15 mouse cellular contexts compared by ENCODE assay signal in genomic region chr7:34988488-34988887, GRCm38 (mm10).
DNase-seq lines count a peak whose midpoint lies in the region; ATAC-seq and TF ChIP-seq lines count a peak whose summit lies in the region.
"Had no signal": no experiment of that assay in that cellular context is flagged by ENCODE, and none has a peak within 500 bp of the region (broad histone marks: within the 10 kb centered on the region; RNA-seq: fewer than 3 reads in every experiment).

No protein-coding gene starts in this region.

- peaks cover 6% of the 10 kb centered on the region; the same call in 1 of the 2 replicates for H3K4me1 ChIP-seq in forebrain, embryonic 16.5 days (replicated peaks; ENCODE audit: control insufficient read depth, insufficient read depth, low read length)
- H3K4me1 ChIP-seq in forebrain, embryonic 10.5 days = peaks cover 35% of the 10 kb centered on the region
- H3K4me1 ChIP-seq in liver, embryonic 15.5 days (replicated peaks) = peaks cover 60% of the 10 kb centered on the region
- H3K4me1 ChIP-seq in liver, embryonic 11.5 days (replicated peaks; ENCODE audit: control insufficient read depth, insufficient read depth, low read length) = peaks cover 22% of the 10 kb centered on the region
- H3K4me1 ChIP-seq in hindbrain, embryonic 16.5 days (ENCODE audit: control insufficient read depth, insufficient read depth, low read depth, low read length) = peaks cover 11% of the 10 kb centered on the region
- H3K4me1 ChIP-seq: lung, embryonic 15.5 days; stomach, embryonic 15.5 days had no signal

- H3K4me2 ChIP-seq in forebrain, embryonic 16.5 days (ENCODE audit: low read length) = no peak overlapping the region
- no peak overlapping the region for H3K4me2 ChIP-seq in liver, embryonic 15.5 days
- no peak overlapping the region for H3K4me2 ChIP-seq in liver, embryonic 11.5 days
- no peak overlapping the region for H3K4me2 ChIP-seq in hindbrain, embryonic 16.5 days (ENCODE audit: low read length)
- no peak overlapping the region for H3K4me2 ChIP-seq in myocyte (ENCODE audit: low read depth)
- H3K4me2 ChIP-seq: embryonic facial prominence, embryonic 13.5 days; lung, embryonic 15.5 days; stomach, embryonic 15.5 days had no signal

- H3ac ChIP-seq in myocyte (ENCODE audit: control insufficient read depth, insufficient read length) = no peak overlapping the region

- H3K27ac ChIP-seq in forebrain, embryonic 16.5 days (ENCODE audit: low read length) = no peak overlapping the region
- no peak overlapping the region for H3K27ac ChIP-seq in forebrain, embryonic 10.5 days
- 0 out of 2 replicates have a peak overlapping the region, but pooled peaks have one; percentile 96 for H3K27ac ChIP-seq in liver, embryonic 15.5 days (replicated peaks)
- H3K27ac ChIP-seq in liver, embryonic 11.5 days (ENCODE audit: low read depth, low read length) = no peak overlapping the region
- peak overlapping the region; percentile 44; the same call in 1 of the 2 replicates for H3K27ac ChIP-seq in hindbrain, embryonic 16.5 days (ENCODE audit: low read depth, low read length)
- H3K27ac ChIP-seq: embryonic facial prominence, embryonic 13.5 days; heart, embryonic 10.5 days; lung, embryonic 15.5 days; macrophage; stomach, embryonic 15.5 days had no signal

- no peaks in the 10 kb centered on the region for H3K27me3 ChIP-seq in forebrain, embryonic 16.5 days (replicated peaks; ENCODE audit: control insufficient read depth, insufficient read depth, low read length)
- H3K27me3 ChIP-seq in forebrain, embryonic 10.5 days (ENCODE audit: poor library complexity, severe bottlenecking) = no peaks in the 10 kb centered on the region
- H3K27me3 ChIP-seq in liver, embryonic 15.5 days = no peaks in the 10 kb centered on the region
- no peaks in the 10 kb centered on the region for H3K27me3 ChIP-seq in liver, embryonic 11.5 days (replicated peaks; ENCODE audit: control insufficient read depth, insufficient read depth, low read length)
- no peaks in the 10 kb centered on the region for H3K27me3 ChIP-seq in hindbrain, embryonic 16.5 days (replicated peaks; ENCODE audit: control insufficient read depth, insufficient read depth, low read length)
- H3K27me3 ChIP-seq in myocyte (ENCODE audit: control insufficient read depth, insufficient read depth, insufficient read length) = no peaks in the 10 kb centered on the region
- H3K27me3 ChIP-seq: embryonic facial prominence, embryonic 13.5 days; lung, embryonic 15.5 days; stomach, embryonic 15.5 days had no signal

- WGBS in forebrain, embryonic 16.5 days = 70% methylated on average over 3 of the region's 3 CpGs
- 86% methylated on average over 3 of the region's 3 CpGs for WGBS in forebrain, embryonic 10.5 days
- WGBS in liver, embryonic 15.5 days (ENCODE audit: insufficient replicate concordance) = 75% methylated on average over 3 of the region's 3 CpGs
- WGBS in liver, embryonic 11.5 days = 67% methylated on average over 3 of the region's 3 CpGs
- 61% methylated on average over 3 of the region's 3 CpGs for WGBS in hindbrain, embryonic 16.5 days

- H3K36me3 ChIP-seq in forebrain, embryonic 16.5 days (ENCODE audit: control insufficient read depth, insufficient read depth) = no peaks in the 10 kb centered on the region
- H3K36me3 ChIP-seq in forebrain, embryonic 10.5 days (replicated peaks) = no peaks in the 10 kb centered on the region
- H3K36me3 ChIP-seq in liver, embryonic 15.5 days (replicated peaks) = peaks cover 3% of the 10 kb centered on the region; the same call in 1 of the 2 replicates
- H3K36me3 ChIP-seq in liver, embryonic 11.5 days (ENCODE audit: control insufficient read depth, insufficient read depth, low read length) = no peaks in the 10 kb centered on the region
- no peaks in the 10 kb centered on the region for H3K36me3 ChIP-seq in hindbrain, embryonic 16.5 days (ENCODE audit: control insufficient read depth, insufficient read depth, low read length)
- no peaks in the 10 kb centered on the region for H3K36me3 ChIP-seq in myocyte (ENCODE audit: control insufficient read depth, insufficient read depth)
- H3K36me3 ChIP-seq: lung, embryonic 15.5 days; stomach, embryonic 15.5 days had no signal

- TF ChIP-seq POLR2A in myocyte (IDR thresholded peaks at IDR 0.05; ENCODE audit: insufficient read length, low read depth) = no peak

- H3K79me2 ChIP-seq in myocyte (ENCODE audit: control insufficient read depth, insufficient read depth) = no peaks in the 10 kb centered on the region

- no peak for DNase-seq in forebrain, embryonic 10.5 days (ENCODE audit: extremely low spot score, low spot score)
- no peak for DNase-seq in liver, embryonic 11.5 days (ENCODE audit: low spot score)
- no peak for DNase-seq in thymus, postnatal 25 days
- DNase-seq in MN1 (ENCODE audit: low spot score) = no peak
- DNase-seq: gastrocnemius, postnatal 25 days; heart, postnatal 14 days had no signal

- H3K9me3 ChIP-seq in forebrain, embryonic 16.5 days (ENCODE audit: control insufficient read depth, low read length) = no peaks in the 10 kb centered on the region
- no peaks in the 10 kb centered on the region for H3K9me3 ChIP-seq in forebrain, embryonic 10.5 days
- H3K9me3 ChIP-seq in liver, embryonic 15.5 days (replicated peaks) = no peaks in the 10 kb centered on the region
- no peaks in the 10 kb centered on the region for H3K9me3 ChIP-seq in liver, embryonic 11.5 days (ENCODE audit: control insufficient read depth, low read length)
- H3K9me3 ChIP-seq in hindbrain, embryonic 16.5 days (ENCODE audit: control insufficient read depth, low read length) = no peaks in the 10 kb centered on the region
- H3K9me3 ChIP-seq: embryonic facial prominence, embryonic 13.5 days; heart, embryonic 10.5 days; lung, embryonic 15.5 days; stomach, embryonic 15.5 days had no signal

- no peak overlapping the region for H3K4me3 ChIP-seq in forebrain, embryonic 16.5 days (replicated peaks; ENCODE audit: low read length)
- no peak overlapping the region for H3K4me3 ChIP-seq in forebrain, embryonic 10.5 days
- H3K4me3 ChIP-seq in liver, embryonic 15.5 days (replicated peaks) = no peak overlapping the region
- H3K4me3 ChIP-seq in liver, embryonic 11.5 days (ENCODE audit: low read depth, low read length) = no peak overlapping the region
- H3K4me3 ChIP-seq in hindbrain, embryonic 16.5 days (ENCODE audit: low read length) = no peak overlapping the region
- H3K4me3 ChIP-seq in myocyte = no peak overlapping the region
- H3K4me3 ChIP-seq: embryonic facial prominence, embryonic 13.5 days; heart, embryonic 10.5 days; lung, embryonic 15.5 days; stomach, embryonic 15.5 days had no signal

- no peak for ATAC-seq in forebrain, embryonic 16.5 days
- ATAC-seq in liver, embryonic 15.5 days (ENCODE audit: insufficient read depth) = no peak
- no peak for ATAC-seq in liver, embryonic 11.5 days (replicated peaks; ENCODE audit: low FRiP score)
- peak; percentile 74 for ATAC-seq in hindbrain, embryonic 16.5 days

- 0 out of 2 replicates have a peak overlapping the region, but pooled peaks have one; percentile 6 for H3K9ac ChIP-seq in forebrain, embryonic 16.5 days (replicated peaks; ENCODE audit: low read depth, low read length)
- no peak overlapping the region for H3K9ac ChIP-seq in liver, embryonic 15.5 days
- H3K9ac ChIP-seq in liver, embryonic 11.5 days (ENCODE audit: low read depth, low read length) = no peak overlapping the region
- H3K9ac ChIP-seq in hindbrain, embryonic 16.5 days (ENCODE audit: low read depth, low read length) = no peak overlapping the region; the same call in 1 of the 2 replicates
- H3K9ac ChIP-seq: embryonic facial prominence, embryonic 13.5 days; lung, embryonic 15.5 days; stomach, embryonic 15.5 days had no signal

TF ChIP-seq in myocyte, 11 proteins besides CTCF, POLR2A, EP300 and RAD21:
- no peak for TF ChIP-seq CEBPB (IDR thresholded peaks at IDR 0.05; ENCODE audit: insufficient read depth, poor library complexity, severe bottlenecking)
- no peak for TF ChIP-seq USF1 (IDR thresholded peaks at IDR 0.05; ENCODE audit: low read depth)
- TF ChIP-seq POLR2AphosphoS2 (IDR thresholded peaks at IDR 0.05; ENCODE audit: insufficient read length, low read depth) = no peak
- peak; percentile 96 for TF ChIP-seq TCF3 (IDR thresholded peaks at IDR 0.05; ENCODE audit: insufficient read length, low read depth)
- TF ChIP-seq REST (IDR thresholded peaks at IDR 0.05; ENCODE audit: insufficient read depth, insufficient read length) = no peak
- no peak for TF ChIP-seq MAX (IDR thresholded peaks at IDR 0.05; ENCODE audit: low read depth)
- TF ChIP-seq MYOD1 (IDR thresholded peaks at IDR 0.05; ENCODE audit: control insufficient read depth in 1 of 3, insufficient read length in 2 of 3, low read depth in 2 of 3) = peak; percentile 57 to 96 (median 95)
- peak; percentile 90 to 99 (median 97) for TF ChIP-seq MYOG (IDR thresholded peaks at IDR 0.05; ENCODE audit: control insufficient read depth in 1 of 3, insufficient read depth in 1 of 3, insufficient read length in 2 of 3, low read depth in 2 of 3)
- TF ChIP-seq SRF (IDR thresholded peaks at IDR 0.05; ENCODE audit: control insufficient read depth, insufficient read length, low read depth) = no peak
- TF ChIP-seq TCF12 (IDR thresholded peaks at IDR 0.05; ENCODE audit: insufficient read depth, poor library complexity, severe bottlenecking) = peak; percentile 89
- TF ChIP-seq E2F4 (IDR thresholded peaks at IDR 0.05; ENCODE audit: insufficient read depth) = no peak

Comparison
In these comparisons a context has a peak if more than half of its experiments do, and no peak if none do; other contexts are left out.
1. H3K27ac ChIP-seq: peak in liver, embryonic 15.5 days (single experiment) and hindbrain, embryonic 16.5 days (single experiment); none in forebrain, embryonic 16.5 days (single experiment), forebrain, embryonic 10.5 days (single experiment) and liver, embryonic 11.5 days (single experiment).